Mouse (Mus musculus): ENCODE results near the gene Dusp12. TPM values are rescaled to one million over a fixed set of nuclear protein-coding genes. Genes with fewer than 3 reads are reported as not detected.
A peak's percentile ranks its signal among the peaks of the same experiment; 100 is the strongest.

Dusp12 gene
- polyA plus RNA-seq, 1 experiment from 2014 or later: 39.9 TPM

DNA sequence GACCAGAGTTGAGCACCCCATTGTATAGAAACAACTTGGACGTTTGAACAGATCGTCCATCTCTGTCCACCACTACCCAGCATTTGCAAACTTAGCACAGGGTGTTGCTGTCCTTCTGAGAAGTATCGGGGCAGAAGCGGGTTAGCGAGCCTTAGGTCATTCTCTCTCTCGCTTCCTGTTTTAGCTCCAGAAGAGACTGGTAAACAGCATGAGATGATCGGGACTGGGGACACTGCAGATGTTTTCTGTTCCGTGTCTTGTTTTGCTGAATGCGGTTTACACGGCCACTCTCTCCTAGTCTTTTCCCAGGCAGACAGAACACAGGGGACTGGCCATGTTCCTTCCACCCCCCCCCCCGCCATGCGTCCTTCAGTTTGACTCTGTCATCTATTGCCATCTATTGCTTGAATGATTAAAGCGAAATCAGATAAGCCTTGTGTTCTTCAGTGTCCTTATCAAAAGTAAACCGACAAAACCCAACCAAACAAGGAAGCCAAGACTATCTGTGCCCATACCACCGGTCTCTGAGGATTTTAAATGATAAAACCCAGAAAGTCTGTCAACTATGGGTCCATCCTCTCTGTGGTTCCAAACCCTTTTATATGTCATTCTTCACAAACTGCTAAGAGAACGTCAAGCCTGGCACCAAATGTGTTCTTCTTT, 13.2 kb upstream of the Dusp12 start:
- no peak for TF ChIP-seq CTCF (IDR thresholded peaks at IDR 0.05; ENCODE audit: low read depth)
- H3K27ac ChIP-seq (ENCODE audit: low read depth): no peak overlapping the region
- no peaks in the 10 kb centered on the region for H3K4me1 ChIP-seq (ENCODE audit: insufficient read depth)
- H3K4me2 ChIP-seq: no peak overlapping the region
- H3K9ac ChIP-seq: no peak overlapping the region
- no peaks in the 10 kb centered on the region for H3K36me3 ChIP-seq (ENCODE audit: insufficient read depth)
- ATAC-seq (ENCODE audit: insufficient read depth): no peak
- H3K27me3 ChIP-seq (ENCODE audit: insufficient read depth, low read length): peaks cover 12% of the 10 kb centered on the region; the same call in 1 of the 2 replicates
- DNase-seq: no peak
- no peak overlapping the region for H3K4me3 ChIP-seq (ENCODE audit: low read depth, low read length)
- no peaks in the 10 kb centered on the region for H3K9me3 ChIP-seq (ENCODE audit: low read depth, low read length)
- WGBS: 43% methylated on average over 16 of the region's 16 CpGs

DNA sequence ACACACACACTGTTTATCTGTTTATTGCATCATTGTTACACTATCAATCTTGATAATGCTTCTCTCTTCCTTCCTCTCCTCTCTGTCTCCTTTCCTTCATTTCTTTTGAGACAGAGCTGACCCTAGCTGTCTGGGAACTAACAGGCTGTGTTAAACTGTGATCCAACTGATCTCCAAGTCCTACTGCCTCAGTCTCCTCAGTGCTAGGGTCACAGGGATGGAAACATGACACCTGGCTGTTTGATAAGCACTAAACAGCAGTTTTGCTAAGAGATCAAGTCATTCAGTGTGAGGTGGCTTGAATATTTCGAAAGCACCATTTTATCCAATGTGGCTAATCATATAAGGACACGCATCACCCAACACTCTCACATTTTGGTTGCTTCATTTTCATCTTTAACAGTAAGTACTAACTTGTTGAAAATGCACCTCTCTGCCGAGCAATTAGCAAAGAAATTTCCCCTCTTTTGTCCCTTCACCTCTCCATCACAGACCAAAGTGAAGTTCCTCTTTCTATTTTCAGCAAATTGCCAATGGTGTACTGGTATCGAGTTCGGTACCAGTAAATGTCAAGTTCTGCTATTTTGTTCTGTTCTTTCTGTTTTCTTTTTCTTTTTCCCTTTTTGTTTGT, 11.4 kb upstream of the Dusp12 start:
- TF ChIP-seq CTCF (IDR thresholded peaks at IDR 0.05; ENCODE audit: low read depth): no peak
- no peak overlapping the region for H3K9ac ChIP-seq
- no peak for DNase-seq
- H3K27ac ChIP-seq (ENCODE audit: low read depth): no peak overlapping the region
- no peak overlapping the region for H3K4me2 ChIP-seq
- no peaks in the 10 kb centered on the region for H3K4me1 ChIP-seq (ENCODE audit: insufficient read depth)
- peaks cover 12% of the 10 kb centered on the region; the same call in 1 of the 2 replicates for H3K27me3 ChIP-seq (ENCODE audit: insufficient read depth, low read length)
- no peak for ATAC-seq (ENCODE audit: insufficient read depth)
- H3K36me3 ChIP-seq (ENCODE audit: insufficient read depth): no peaks in the 10 kb centered on the region
- H3K4me3 ChIP-seq (ENCODE audit: low read depth, low read length): no peak overlapping the region
- WGBS: 71% methylated on average over 5 of the region's 5 CpGs
- no peaks in the 10 kb centered on the region for H3K9me3 ChIP-seq (ENCODE audit: low read depth, low read length)

- Histone ChIP-seq H3K4me1 (ENCODE audit: insufficient read depth) (no peaks in the 10 kb centered on the region), H3K9ac (no peak overlapping the region), H3K9me3 (ENCODE audit: low read depth, low read length) (no peaks in the 10 kb centered on the region), H3K4me2 (no peak overlapping the region), H3K27me3 (ENCODE audit: insufficient read depth, low read length) (peaks cover 12% of the 10 kb centered on the region; the same call in 1 of the 2 replicates), H3K36me3 (ENCODE audit: insufficient read depth) (no peaks in the 10 kb centered on the region), H3K4me3 (ENCODE audit: low read depth, low read length) (no peak overlapping the region), H3K27ac (ENCODE audit: low read depth) (no peak overlapping the region)
- ATAC-seq (ENCODE audit: insufficient read depth): no peak
- WGBS: 59% methylated on average over 9 of the region's 9 CpGs
- peak; percentile 88 for DNase-seq
- TF ChIP-seq CTCF (IDR thresholded peaks at IDR 0.05; ENCODE audit: low read depth): peak; percentile 59
Measured at GRCm38 (mm10) chr1:170894603-170895602, 9.6 kb upstream of the Dusp12 start.

- Histone ChIP-seq H3K4me2 (no peak overlapping the region), H3K4me1 (ENCODE audit: insufficient read depth) (no peaks in the 10 kb centered on the region), H3K9ac (no peak overlapping the region), H3K27me3 (ENCODE audit: insufficient read depth, low read length) (0 out of 2 replicates have a peak, but pooled peaks cover 2% of the 10 kb centered on the region), H3K36me3 (ENCODE audit: insufficient read depth) (no peaks in the 10 kb centered on the region), H3K27ac (ENCODE audit: low read depth) (no peak overlapping the region), H3K4me3 (ENCODE audit: low read depth, low read length) (no peak overlapping the region), H3K9me3 (ENCODE audit: low read depth, low read length) (no peaks in the 10 kb centered on the region)
- 52% methylated on average over 1 of the region's 1 CpGs for WGBS
- DNase-seq (no peak), ATAC-seq (ENCODE audit: insufficient read depth) (no peak)
- no peak for TF ChIP-seq CTCF (IDR thresholded peaks at IDR 0.05; ENCODE audit: low read depth)
Measured at GRCm38 (mm10) chr1:170892279-170892678, 6.9 kb upstream of the Dusp12 start.

DNA sequence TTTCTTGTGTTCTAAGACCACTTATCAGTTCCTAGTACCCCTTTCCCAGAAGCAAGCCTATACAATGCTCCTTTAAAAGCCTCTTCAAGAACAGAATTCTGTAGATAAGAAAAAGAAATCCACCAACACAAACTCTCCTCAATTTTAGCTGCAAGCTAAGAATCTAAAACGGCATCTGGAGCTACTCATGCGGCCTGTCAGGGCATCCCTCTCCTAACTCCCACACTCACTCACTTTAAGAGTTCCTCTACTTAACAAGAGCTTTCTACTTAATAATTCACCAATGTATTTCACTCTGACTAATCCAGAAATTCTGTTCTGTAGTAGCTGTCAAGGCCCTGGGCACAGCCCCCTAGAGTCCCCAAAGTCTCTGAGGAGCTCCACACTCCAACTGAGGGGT, 6.3 kb upstream of the Dusp12 start:
- Histone ChIP-seq H3K27me3 (ENCODE audit: insufficient read depth, low read length) (no peaks in the 10 kb centered on the region), H3K9me3 (ENCODE audit: low read depth, low read length) (no peaks in the 10 kb centered on the region), H3K9ac (no peak overlapping the region), H3K4me2 (no peak overlapping the region), H3K4me1 (ENCODE audit: insufficient read depth) (no peaks in the 10 kb centered on the region), H3K27ac (ENCODE audit: low read depth) (no peak overlapping the region), H3K4me3 (ENCODE audit: low read depth, low read length) (no peak overlapping the region), H3K36me3 (ENCODE audit: insufficient read depth) (no peaks in the 10 kb centered on the region)
- 44% methylated on average over 2 of the region's 2 CpGs for WGBS
- ATAC-seq (ENCODE audit: insufficient read depth) (no peak), DNase-seq (no peak)
- TF ChIP-seq CTCF (IDR thresholded peaks at IDR 0.05; ENCODE audit: low read depth): no peak

- H3K27me3 ChIP-seq (ENCODE audit: insufficient read depth, low read length): no peaks in the 10 kb centered on the region
- H3K4me1 ChIP-seq (ENCODE audit: insufficient read depth): no peaks in the 10 kb centered on the region
- WGBS: 74% methylated on average over 4 of the region's 4 CpGs
- no peak overlapping the region for H3K27ac ChIP-seq (ENCODE audit: low read depth)
- H3K9me3 ChIP-seq (ENCODE audit: low read depth, low read length): no peaks in the 10 kb centered on the region
- H3K36me3 ChIP-seq (ENCODE audit: insufficient read depth): no peaks in the 10 kb centered on the region
- DNase-seq (no peak), ATAC-seq (ENCODE audit: insufficient read depth) (no peak)
- no peak overlapping the region for H3K9ac ChIP-seq
- H3K4me3 ChIP-seq (ENCODE audit: low read depth, low read length): no peak overlapping the region
- no peak overlapping the region for H3K4me2 ChIP-seq
- no peak for TF ChIP-seq CTCF (IDR thresholded peaks at IDR 0.05; ENCODE audit: low read depth)
Measured at GRCm38 (mm10) chr1:170889310-170889709, 4.0 kb upstream of the Dusp12 start.

All from lung, embryonic 14.5 days (tissue).